In genomic region chr15:12203008-12203407, GRCm38 (mm10) we compare ENCODE assay signal across 5 mouse cellular contexts. TPM values are rescaled to one million over a fixed set of nuclear protein-coding genes. Genes with fewer than 3 reads are reported as not detected.
DNase-seq lines count a peak whose midpoint lies in the region; ATAC-seq and TF ChIP-seq lines count a peak whose summit lies in the region.
"Not testable (repeated sequence)": the region's sequence is repeated elsewhere in the genome, so short reads cannot be mapped to it uniquely, and the experiment has no call there.

No protein-coding gene starts in this region.

- H3K9ac ChIP-seq in ES-Bruce4 (ENCODE audit: low read depth, poor library complexity, severe bottlenecking); kidney, embryonic 15.5 days; liver, embryonic 13.5 days: not testable (repeated sequence)

- not testable (repeated sequence) for H3K4me1 ChIP-seq in ES-Bruce4 (ENCODE audit: control insufficient read depth, insufficient read depth, low read length)
- peaks cover 42% of the 10 kb centered on the region for H3K4me1 ChIP-seq in kidney, embryonic 15.5 days
- peaks cover 47% of the 10 kb centered on the region for H3K4me1 ChIP-seq in liver, embryonic 13.5 days (replicated peaks)

- peaks cover 27% of the 10 kb centered on the region for H3K79me2 ChIP-seq in myocyte (ENCODE audit: control insufficient read depth, insufficient read depth)

- H3K4me2 ChIP-seq in kidney, embryonic 15.5 days, result not testable (repeated sequence)
- H3K4me2 ChIP-seq in liver, embryonic 13.5 days, result peak overlapping the region; percentile 76; the same call in 1 of the 2 replicates
- H3K4me2 ChIP-seq in myocyte (ENCODE audit: low read depth), result peak overlapping the region; percentile 94

- not testable (repeated sequence) for TF ChIP-seq EP300 in ES-Bruce4 (IDR thresholded peaks at IDR 0.05; ENCODE audit: insufficient read depth, low read depth, low read length)

- not testable (repeated sequence) for TF ChIP-seq POLR2A in ES-Bruce4 (IDR thresholded peaks at IDR 0.05; ENCODE audit: insufficient read depth, low read length); myocyte (IDR thresholded peaks at IDR 0.05; ENCODE audit: insufficient read length, low read depth)

- peak overlapping the region; percentile 97 for H3K27ac ChIP-seq in ES-Bruce4 (ENCODE audit: insufficient read depth, low read length)
- H3K27ac ChIP-seq in kidney, embryonic 15.5 days, result peak overlapping the region; percentile 91; the same call in 1 of the 2 replicates
- 0 out of 2 replicates have a peak overlapping the region, but pooled peaks have one; percentile 95 for H3K27ac ChIP-seq in liver, embryonic 13.5 days

- not testable (repeated sequence) for ATAC-seq in kidney, embryonic 15.5 days (replicated peaks; ENCODE audit: low FRiP score); liver, embryonic 13.5 days (ENCODE audit: low read depth)

- DNase-seq in MEL-GATA-1-ER (ENCODE audit: extremely low read depth, low read depth), result peak; percentile 33
- not testable (repeated sequence) for DNase-seq in liver, embryonic 13.5 days

- H3K36me3 ChIP-seq in ES-Bruce4 (ENCODE audit: control insufficient read depth, insufficient read depth, low read length, poor library complexity, severe bottlenecking); kidney, embryonic 15.5 days; liver, embryonic 13.5 days; myocyte (ENCODE audit: control insufficient read depth, insufficient read depth): not testable (repeated sequence)

- WGBS in kidney, embryonic 15.5 days, result 91% methylated on average over 5 of the region's 5 CpGs
- 61% methylated on average over 5 of the region's 5 CpGs for WGBS in liver, embryonic 13.5 days (ENCODE audit: insufficient replicate concordance)

- TF ChIP-seq CTCF in ES-Bruce4 (IDR thresholded peaks at IDR 0.05; ENCODE audit: low read depth, low read length), result not testable (repeated sequence)

- H3K4me3 ChIP-seq in ES-Bruce4 (ENCODE audit: low read depth, low read length); kidney, embryonic 15.5 days (replicated peaks); liver, embryonic 13.5 days (replicated peaks): not testable (repeated sequence)
- H3K4me3 ChIP-seq in myocyte, result peak overlapping the region; percentile 47

- not testable (repeated sequence) for H3ac ChIP-seq in myocyte (ENCODE audit: control insufficient read depth, insufficient read length)

- H3K27me3 ChIP-seq in ES-Bruce4 (ENCODE audit: control insufficient read depth, insufficient read depth, low read length, poor library complexity, severe bottlenecking); kidney, embryonic 15.5 days; liver, embryonic 13.5 days; myocyte (ENCODE audit: control insufficient read depth, insufficient read depth, insufficient read length): not testable (repeated sequence)

- H3K9me3 ChIP-seq in ES-Bruce4 (replicated peaks; ENCODE audit: control insufficient read depth, insufficient read depth, low read length, poor library complexity, severe bottlenecking); kidney, embryonic 15.5 days (replicated peaks); liver, embryonic 13.5 days (replicated peaks): not testable (repeated sequence)

RNA-seq across cellular contexts. Expression of gene Mtmr12, which starts 1.8 kb away (rescaled TPM):
- polyA plus RNA-seq in ES-Bruce4 (2011; ENCODE audit: insufficient read depth, insufficient read length, low read depth, missing spikeins) (29.8 and 32.0 TPM in 2 replicates), myocyte (2012; fragmentation: generic; extraction: Trizol) (6.2 TPM)
- polyA plus RNA-seq in kidney, embryonic 15.5 days (2015; fragmentation: Nextera tagmentation; extraction: Ambion mirVana), result 20.9 and 21.1 TPM in 2 replicates
- 6.3 and 8.2 TPM in 2 replicates for polyA plus RNA-seq in liver, embryonic 13.5 days (2015; fragmentation: Nextera tagmentation; extraction: Ambion mirVana)
